8 mouse cellular contexts compared by ENCODE assay signal in the genomic region with DNA sequence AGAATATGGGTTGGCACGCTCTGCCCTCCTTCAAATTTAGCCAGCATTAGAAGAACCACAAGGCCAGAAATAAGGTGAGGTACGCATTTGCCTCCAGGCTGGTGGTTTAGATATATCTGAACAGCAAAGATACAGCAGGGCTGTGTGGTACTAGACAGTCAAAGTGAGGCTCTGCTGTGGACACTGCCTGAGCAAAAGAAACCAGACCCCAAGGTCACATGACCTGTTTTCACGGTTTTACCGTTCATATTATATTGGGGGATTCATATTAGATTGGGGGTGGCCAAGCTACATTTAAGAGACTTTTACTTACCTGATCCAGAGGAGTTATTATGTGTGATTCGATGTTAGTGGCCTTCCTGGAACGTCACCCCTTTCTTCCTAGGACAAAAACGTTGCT. TPM values are rescaled to one million over a fixed set of nuclear protein-coding genes. Genes with fewer than 3 reads are reported as not detected.
DNase-seq lines count a peak whose midpoint lies in the region; ATAC-seq and TF ChIP-seq lines count a peak whose summit lies in the region.

No protein-coding gene starts in this region.

- peaks cover 11% of the 10 kb centered on the region for H3K36me3 ChIP-seq in kidney, embryonic 15.5 days
- peaks cover 14% of the 10 kb centered on the region for H3K36me3 ChIP-seq in heart, postnatal 0 days (replicated peaks; ENCODE audit: control insufficient read depth, insufficient read depth, low read length)

- no peak for ATAC-seq in kidney, embryonic 15.5 days (replicated peaks; ENCODE audit: low FRiP score)
- ATAC-seq in heart, postnatal 0 days (ENCODE audit: insufficient read depth, low read depth): peak; percentile 36; the same call in 1 of the 2 replicates
- ATAC-seq in megakaryocyte-erythroid progenitor cell, adult 5-6 weeks (replicated peaks; ENCODE audit: low FRiP score, low TSS enrichment, poor library complexity, severe bottlenecking): peak; percentile 17; the same call in 1 of the 2 replicates
- ATAC-seq in activated CD4-positive, CD25-positive, alpha-beta regulatory T cell, adult 4 months: no peak

- H3K9ac ChIP-seq in kidney, embryonic 15.5 days: peak overlapping the region; percentile 53
- peak overlapping the region; percentile 73 for H3K9ac ChIP-seq in heart, postnatal 0 days (replicated peaks; ENCODE audit: low read depth, low read length)

- intact Hi-C loops in left cerebral cortex, postnatal 14 days (cut with DNase I): no loop called here

- TF ChIP-seq CTCF in bone marrow, adult 2 months (IDR thresholded peaks at IDR 0.05; ENCODE audit: control insufficient read depth, insufficient read depth, low read length): no peak
- TF ChIP-seq CTCF in heart, postnatal 0 days (IDR thresholded peaks at IDR 0.05; ENCODE audit: low read depth): no peak

- WGBS in kidney, embryonic 15.5 days: 33% methylated on average over 7 of the region's 7 CpGs
- WGBS in bone marrow, adult 2 months: under 1% methylated on average over 7 of the region's 7 CpGs
- WGBS in heart, postnatal 0 days: 16% methylated on average over 7 of the region's 7 CpGs

- H3K27ac ChIP-seq in kidney, embryonic 15.5 days: peak overlapping the region; percentile 76
- peak overlapping the region; percentile 84 for H3K27ac ChIP-seq in bone marrow, adult 2 months (ENCODE audit: control insufficient read depth, insufficient read depth, low read depth, low read length, poor library complexity)
- H3K27ac ChIP-seq in heart, postnatal 0 days (ENCODE audit: low read depth): peak overlapping the region; percentile 90

- H3K9me3 ChIP-seq in kidney, embryonic 15.5 days (replicated peaks): no peaks in the 10 kb centered on the region
- H3K9me3 ChIP-seq in heart, postnatal 0 days (replicated peaks; ENCODE audit: control insufficient read depth, low read length): no peaks in the 10 kb centered on the region

- peak overlapping the region; percentile 43 for H3K4me3 ChIP-seq in kidney, embryonic 15.5 days (replicated peaks)
- H3K4me3 ChIP-seq in bone marrow, adult 2 months (replicated peaks; ENCODE audit: control insufficient read depth, low read depth, low read length): peak overlapping the region; percentile 72
- peak overlapping the region; percentile 68 for H3K4me3 ChIP-seq in heart, postnatal 0 days (ENCODE audit: low read depth, low read length)

- H3K27me3 ChIP-seq in kidney, embryonic 15.5 days: no peaks in the 10 kb centered on the region
- H3K27me3 ChIP-seq in heart, postnatal 0 days (ENCODE audit: control insufficient read depth, insufficient read depth, low read length): 0 out of 2 replicates have a peak, but pooled peaks cover 4% of the 10 kb centered on the region

- no peak for DNase-seq in kidney, postnatal 25 days
- peak; percentile 40 for DNase-seq in heart, postnatal 0 days (ENCODE audit: low spot score)
- no peak for DNase-seq in left cerebral cortex, postnatal 14 days (ENCODE audit: low spot score in 2 of 2)
- DNase-seq in ovary, postnatal 36 days (ENCODE audit: low spot score): no peak

- no peak for TF ChIP-seq POLR2A in bone marrow, adult 2 months (IDR thresholded peaks at IDR 0.05; ENCODE audit: borderline replicate concordance, control insufficient read depth, low read depth, low read length)

- no peak for TF ChIP-seq EP300 in heart, postnatal 0 days (IDR thresholded peaks at IDR 0.05; ENCODE audit: low read depth)

- peaks cover 43% of the 10 kb centered on the region for H3K4me1 ChIP-seq in kidney, embryonic 15.5 days
- no peaks in the 10 kb centered on the region; the same call in 1 of the 2 replicates for H3K4me1 ChIP-seq in bone marrow, adult 2 months (ENCODE audit: control insufficient read depth, insufficient read depth, low read length)
- peaks cover 14% of the 10 kb centered on the region for H3K4me1 ChIP-seq in heart, postnatal 0 days (ENCODE audit: control insufficient read depth, insufficient read depth)

- peak overlapping the region; percentile 74 for H3K4me2 ChIP-seq in kidney, embryonic 15.5 days
- H3K4me2 ChIP-seq in heart, postnatal 0 days (ENCODE audit: low read depth, low read length): peak overlapping the region; percentile 88

RNA-seq across cellular contexts. Expression of a gene that starts 0.7 kb away (rescaled TPM):
- 15.2 and 15.5 TPM in 2 replicates for polyA plus RNA-seq in kidney, embryonic 15.5 days (2015; fragmentation: Nextera tagmentation; extraction: Ambion mirVana)
- 15.8 and 21.3 TPM in 2 replicates for polyA plus RNA-seq in bone marrow, adult 2 months (2011; ENCODE audit: insufficient read depth, insufficient read length, low replicate concordance, missing spikeins)
- 23.0 and 34.7 TPM in 2 replicates for total RNA-seq in heart, postnatal 0 days (2014; rRNA removed; ENCODE audit: low replicate concordance)
- polyA plus RNA-seq in heart, postnatal 0 days (2015; fragmentation: Nextera tagmentation; extraction: Ambion mirVana): 13.8 and 15.0 TPM in 2 replicates
- 37.4 and 43.3 TPM in 2 replicates for total RNA-seq in megakaryocyte-erythroid progenitor cell, adult 5-6 weeks (2014; fragmentation: Nextera tagmentation)
- 53.9 and 61.5 TPM in 2 replicates for total RNA-seq in megakaryocyte-erythroid progenitor cell, adult 5-6 weeks (2017)
- polyA plus RNA-seq in activated CD4-positive, CD25-positive, alpha-beta regulatory T cell, adult 4 months (2017; shearing (Covaris generic)): 100 to 1,000 TPM; 204 to 218 TPM
- total RNA-seq in left cerebral cortex, postnatal 14 days (2021): 1 to 10 TPM; 3.7 TPM

RNA-seq across cellular contexts. Expression of a gene that starts 31.2 kb away (rescaled TPM):
- polyA plus RNA-seq in kidney, embryonic 15.5 days (2015; fragmentation: Nextera tagmentation; extraction: Ambion mirVana): 0.14 and 0.24 TPM in 2 replicates
- polyA plus RNA-seq in bone marrow, adult 2 months (2011; ENCODE audit: insufficient read depth, insufficient read length, low replicate concordance, missing spikeins): 2.0 TPM in 1 of 2 replicates, not detected in the other
- total RNA-seq in heart, postnatal 0 days (2014; rRNA removed; ENCODE audit: low replicate concordance): 0.08 and 0.92 TPM in 2 replicates
- 0.11 and 0.12 TPM in 2 replicates for polyA plus RNA-seq in heart, postnatal 0 days (2015; fragmentation: Nextera tagmentation; extraction: Ambion mirVana)
- not detected in 2 replicates for total RNA-seq in megakaryocyte-erythroid progenitor cell, adult 5-6 weeks (2014; fragmentation: Nextera tagmentation)
- not detected in 2 replicates for total RNA-seq in megakaryocyte-erythroid progenitor cell, adult 5-6 weeks (2017)
- under 1 TPM; 0.37 to 0.66 TPM for polyA plus RNA-seq in activated CD4-positive, CD25-positive, alpha-beta regulatory T cell, adult 4 months (2017; shearing (Covaris generic))
- under 1 TPM in 1 of 2 experiments, not detected in 1; 0.29 TPM for total RNA-seq in left cerebral cortex, postnatal 14 days (2021)

RNA-seq across cellular contexts. Expression of a gene that starts 44.3 kb away (rescaled TPM):
- polyA plus RNA-seq in kidney, embryonic 15.5 days (2015; fragmentation: Nextera tagmentation; extraction: Ambion mirVana): 1.6 and 2.9 TPM in 2 replicates
- polyA plus RNA-seq in bone marrow, adult 2 months (2011; ENCODE audit: insufficient read depth, insufficient read length, low replicate concordance, missing spikeins): 43.1 and 76.8 TPM in 2 replicates
- total RNA-seq in heart, postnatal 0 days (2014; rRNA removed; ENCODE audit: low replicate concordance): 1.8 and 27.8 TPM in 2 replicates
- 1.8 and 2.7 TPM in 2 replicates for polyA plus RNA-seq in heart, postnatal 0 days (2015; fragmentation: Nextera tagmentation; extraction: Ambion mirVana)
- total RNA-seq in megakaryocyte-erythroid progenitor cell, adult 5-6 weeks (2014; fragmentation: Nextera tagmentation): 10.6 and 12.0 TPM in 2 replicates
- 6.7 and 9.1 TPM in 2 replicates for total RNA-seq in megakaryocyte-erythroid progenitor cell, adult 5-6 weeks (2017)
- polyA plus RNA-seq in activated CD4-positive, CD25-positive, alpha-beta regulatory T cell, adult 4 months (2017; shearing (Covaris generic)): 1 to 10 TPM; 3.0 to 3.1 TPM
- total RNA-seq in left cerebral cortex, postnatal 14 days (2021): 1 to 10 TPM; 1.2 to 1.6 TPM

RNA-seq across cellular contexts. Expression of a gene that starts 44.8 kb away (rescaled TPM):
- polyA plus RNA-seq in kidney, embryonic 15.5 days (2015; fragmentation: Nextera tagmentation; extraction: Ambion mirVana): 3.7 and 4.0 TPM in 2 replicates
- polyA plus RNA-seq in bone marrow, adult 2 months (2011; ENCODE audit: insufficient read depth, insufficient read length, low replicate concordance, missing spikeins): 8.4 and 14.4 TPM in 2 replicates
- 1.1 and 5.3 TPM in 2 replicates for total RNA-seq in heart, postnatal 0 days (2014; rRNA removed; ENCODE audit: low replicate concordance)
- polyA plus RNA-seq in heart, postnatal 0 days (2015; fragmentation: Nextera tagmentation; extraction: Ambion mirVana): 1.3 and 1.9 TPM in 2 replicates
- total RNA-seq in megakaryocyte-erythroid progenitor cell, adult 5-6 weeks (2014; fragmentation: Nextera tagmentation): 0.84 TPM in 1 of 2 replicates, not detected in the other
- total RNA-seq in megakaryocyte-erythroid progenitor cell, adult 5-6 weeks (2017): 0.75 and 0.80 TPM in 2 replicates
- polyA plus RNA-seq in activated CD4-positive, CD25-positive, alpha-beta regulatory T cell, adult 4 months (2017; shearing (Covaris generic)): 1 to 10 TPM in 1 of 2 experiments, under 1 TPM in 1; 0.52 to 1.1 TPM
- total RNA-seq in left cerebral cortex, postnatal 14 days (2021): 1 to 10 TPM; 1.4 to 1.8 TPM

RNA-seq across cellular contexts. Expression of a gene that starts 53.6 kb away (rescaled TPM):
- 6.6 and 7.0 TPM in 2 replicates for polyA plus RNA-seq in kidney, embryonic 15.5 days (2015; fragmentation: Nextera tagmentation; extraction: Ambion mirVana)
- polyA plus RNA-seq in bone marrow, adult 2 months (2011; ENCODE audit: insufficient read depth, insufficient read length, low replicate concordance, missing spikeins): 39.7 and 51.0 TPM in 2 replicates
- total RNA-seq in heart, postnatal 0 days (2014; rRNA removed; ENCODE audit: low replicate concordance): 22.7 and 39.6 TPM in 2 replicates
- 2.7 and 2.9 TPM in 2 replicates for polyA plus RNA-seq in heart, postnatal 0 days (2015; fragmentation: Nextera tagmentation; extraction: Ambion mirVana)
- 16.0 and 19.8 TPM in 2 replicates for total RNA-seq in megakaryocyte-erythroid progenitor cell, adult 5-6 weeks (2014; fragmentation: Nextera tagmentation)
- 18.6 and 64.6 TPM in 2 replicates for total RNA-seq in megakaryocyte-erythroid progenitor cell, adult 5-6 weeks (2017)
- polyA plus RNA-seq in activated CD4-positive, CD25-positive, alpha-beta regulatory T cell, adult 4 months (2017; shearing (Covaris generic)): 1 to 10 TPM; 3.8 to 4.4 TPM
- total RNA-seq in left cerebral cortex, postnatal 14 days (2021): 10 to 100 TPM; 52.0 to 56.4 TPM

Comparison
In these comparisons a context has a peak if more than half of its experiments do, and no peak if none do; other contexts are left out.
1. ATAC-seq: peak in heart, postnatal 0 days (single experiment) and megakaryocyte-erythroid progenitor cell, adult 5-6 weeks (single experiment); none in kidney, embryonic 15.5 days (single experiment) and activated CD4-positive, CD25-positive, alpha-beta regulatory T cell, adult 4 months (single experiment).
2. RNA of a gene that starts 44.3 kb away (polyA plus RNA-seq): 43.1 to 76.8 TPM in bone marrow, adult 2 months; 3.0 to 3.1 TPM in activated CD4-positive, CD25-positive, alpha-beta regulatory T cell, adult 4 months, 1.8 to 2.7 TPM in heart, postnatal 0 days and 1.6 to 2.9 TPM in kidney, embryonic 15.5 days; every median in the first group is over 10 times any median in the second.
3. Peak in every context shown above with its lines, with median percentiles within 50 percentile points of each other: H3K27ac ChIP-seq and H3K4me3 ChIP-seq.